Mouse (Mus musculus) testis, adult 2 months (tissue): ENCODE data around the gene Ttc26. TPM values are rescaled to one million over a fixed set of nuclear protein-coding genes. Genes with fewer than 3 reads are reported as not detected.
"Not testable (repeated sequence)": the region's sequence is repeated elsewhere in the genome, so short reads cannot be mapped to it uniquely, and the experiment has no call there.

Experiments used
- H3K27ac ChIP-seq: fragments of 200-500 bp; 2 replicates; pipeline ENCODE4 v1.5.1; 2012; ENCODE audit warnings: low read depth, low read length; ENCODE audit not compliant: control insufficient read depth, insufficient read depth
- H3K27me3 ChIP-seq: fragments of 200-500 bp; 2 replicates; pipeline ENCODE4 v1.6.1; 2012; ENCODE audit warnings: mild to moderate bottlenecking, low read length, moderate library complexity; ENCODE audit not compliant: control insufficient read depth, insufficient read depth
- H3K36me3 ChIP-seq: fragments of 200-500 bp; 2 replicates; pipeline ENCODE4 v1.6.1; 2012; ENCODE audit warnings: mild to moderate bottlenecking, low read length; ENCODE audit not compliant: control insufficient read depth, insufficient read depth
- H3K4me1 ChIP-seq: fragments of 200-500 bp; 2 replicates; pipeline ENCODE4 v1.6.1; 2012; ENCODE audit warnings: low read length; ENCODE audit not compliant: control insufficient read depth, insufficient read depth
- H3K4me3 ChIP-seq: fragments of 200-500 bp; 2 replicates; pipeline ENCODE4 v1.5.1; 2012; ENCODE audit warnings: low read depth, mild to moderate bottlenecking, low read length, moderate library complexity, mixed read lengths; ENCODE audit not compliant: control insufficient read depth
- CTCF ChIP-seq: fragments of 200-500 bp; IDR thresholded peaks from 2 replicates; pipeline ENCODE4 v1.5.1; 2012; ENCODE audit warnings: low read depth, mild to moderate bottlenecking, inconsistent platforms, low read length, moderate library complexity; ENCODE audit not compliant: control insufficient read depth, insufficient read depth, insufficient replicate concordance
- POLR2A ChIP-seq: fragments of 200-500 bp; IDR thresholded peaks from 2 replicates; pipeline ENCODE4 v1.6.1; 2012; ENCODE audit warnings: low read depth, mild to moderate bottlenecking, inconsistent platforms, low read length, moderate library complexity; ENCODE audit not compliant: control insufficient read depth
- polyA plus RNA-seq: library from polyadenylated mRNA; depleted of rRNA; stranded (reverse); fragments of >200 nt; gene quantifications from 2 replicates; pipeline ENCODE4 v1.2.3, GENCODE M21; 2012; rRNA removed

Gene Ttc26
- polyA plus RNA-seq, 1 experiment = 10.9 TPM

- no peak for TF ChIP-seq CTCF
- TF ChIP-seq POLR2A = no peak
Measured at GRCm38 (mm10) chr6:38443842-38444241, 62.6 kb downstream of the Ttc26 start.

GRCm38 (mm10) chr6:38448295-38448694, 67.0 kb downstream of the Ttc26 start:
- Histone ChIP-seq H3K36me3 (no peaks in the 10 kb centered on the region), H3K4me1 (no peaks in the 10 kb centered on the region), H3K27ac (no peak overlapping the region), H3K27me3 (no peaks in the 10 kb centered on the region), H3K4me3 (no peak overlapping the region)
- TF ChIP-seq CTCF (no peak), POLR2A (no peak)

More at GRCm38 (mm10) chr6:38443842-38444241, 62.6 kb downstream of the Ttc26 start:
- Histone ChIP-seq H3K36me3 (no peaks in the 10 kb centered on the region), H3K27me3 (no peaks in the 10 kb centered on the region), H3K4me1 (no peaks in the 10 kb centered on the region), H3K4me3 (no peak overlapping the region), H3K27ac (no peak overlapping the region)

GRCm38 (mm10) chr6:38453049-38453448, 71.8 kb downstream of the Ttc26 start:
- Histone ChIP-seq H3K4me1 (no peaks in the 10 kb centered on the region), H3K4me3 (no peak overlapping the region), H3K27ac (no peak overlapping the region), H3K36me3 (no peaks in the 10 kb centered on the region), H3K27me3 (no peaks in the 10 kb centered on the region)
- no peak for TF ChIP-seq CTCF
- TF ChIP-seq POLR2A = no peak

- not testable (repeated sequence) for H3K27me3 ChIP-seq, H3K4me3 ChIP-seq, H3K4me1 ChIP-seq, H3K27ac ChIP-seq, H3K36me3 ChIP-seq
Measured at GRCm38 (mm10) chr6:38456425-38456824, 75.2 kb downstream of the Ttc26 start.

GRCm38 (mm10) chr6:38458075-38458474, 76.8 kb downstream of the Ttc26 start:
- no peak overlapping the region for H3K4me3 ChIP-seq
- H3K36me3 ChIP-seq = no peaks in the 10 kb centered on the region
- H3K4me1 ChIP-seq = no peaks in the 10 kb centered on the region
- no peak overlapping the region for H3K27ac ChIP-seq
- TF ChIP-seq CTCF (no peak), POLR2A (no peak)
- no peaks in the 10 kb centered on the region for H3K27me3 ChIP-seq

- H3K4me3 ChIP-seq = no peak overlapping the region
- no peaks in the 10 kb centered on the region for H3K4me1 ChIP-seq
- no peaks in the 10 kb centered on the region; the same call in 1 of the 2 replicates for H3K36me3 ChIP-seq
- TF ChIP-seq CTCF = no peak
- TF ChIP-seq POLR2A = no peak
- H3K27ac ChIP-seq = no peak overlapping the region
- no peaks in the 10 kb centered on the region for H3K27me3 ChIP-seq
Measured at GRCm38 (mm10) chr6:38469591-38469990, 88.3 kb downstream of the Ttc26 start.

Other genes with a start within 250 kb of the Ttc26 start
- gene D630045J12Rik, start 127.5 kb upstream of the Ttc26 start, polyA plus RNA-seq = 3.4 and 4.2 TPM in 2 replicates
- gene Zc3hav1l, start 82.2 kb upstream of the Ttc26 start, polyA plus RNA-seq = 1.2 and 1.3 TPM in 2 replicates
- gene Zc3hav1, start 26.9 kb upstream of the Ttc26 start, polyA plus RNA-seq = 2.3 and 2.5 TPM in 2 replicates
- gene Ubn2, start 52.5 kb downstream of the Ttc26 start, polyA plus RNA-seq = 23.1 and 25.5 TPM in 2 replicates
- 64.0 and 74.2 TPM in 2 replicates for gene Fmc1, start 152.0 kb downstream of the Ttc26 start, polyA plus RNA-seq
- 25.4 and 30.9 TPM in 2 replicates for gene Luc7l2, start 169.9 kb downstream of the Ttc26 start, polyA plus RNA-seq